Mouse (Mus musculus) R1 (cell line): ENCODE results near the gene Tpi1.

ENCODE experiments used
- DNase-seq: peaks from one replicate; pipeline ENCODE4 v3.0.0-alpha.2; 2018; ENCODE audit warnings: low read depth, low spot score

The Tpi1 gene

GRCm38 (mm10) chr6:124813933-124814332, at the start of gene Tpi1:
Gene Tpi1 (minus strand): TSS chr6:124814296.
- peak; percentile 89 for DNase-seq

- peak; percentile 33 for DNase-seq
Observed at GRCm38 (mm10) chr6:124863125-124863657, 49.1 kb upstream of the Tpi1 start.

GRCm38 (mm10) chr6:124862406-124863124, 48.5 kb upstream of the Tpi1 start:
- no peak for DNase-seq

- no peak for DNase-seq
Observed at GRCm38 (mm10) chr6:124861802-124862201, 47.7 kb upstream of the Tpi1 start.

- no peak for DNase-seq
Observed at GRCm38 (mm10) chr6:124861266-124861665, 47.2 kb upstream of the Tpi1 start.

GRCm38 (mm10) chr6:124860511-124860910, 46.4 kb upstream of the Tpi1 start:
- no peak for DNase-seq

- peak; percentile 75 for DNase-seq
Observed at GRCm38 (mm10) chr6:124859725-124860124, 45.6 kb upstream of the Tpi1 start.

- DNase-seq, result no peak
Observed at GRCm38 (mm10) chr6:124858561-124859318, 44.6 kb upstream of the Tpi1 start.

- no peak for DNase-seq
Observed at GRCm38 (mm10) chr6:124857840-124858530, 43.9 kb upstream of the Tpi1 start.

- peak; percentile 94 for DNase-seq
Observed at GRCm38 (mm10) chr6:124856916-124857839, 43.1 kb upstream of the Tpi1 start, which contains the start of gene P3h3. Gene P3h3 (minus strand): TSS chr6:124857752.

- DNase-seq, result no peak
Observed at GRCm38 (mm10) chr6:124856321-124856720, 42.2 kb upstream of the Tpi1 start.

- DNase-seq, result no peak
Observed at GRCm38 (mm10) chr6:124854647-124855046, 40.6 kb upstream of the Tpi1 start.

- DNase-seq, result peak; percentile 76
Observed at GRCm38 (mm10) chr6:124850535-124850934, 36.4 kb upstream of the Tpi1 start.

- peak; percentile 97 for DNase-seq
Observed at GRCm38 (mm10) chr6:124847305-124847704, 33.2 kb upstream of the Tpi1 start.

GRCm38 (mm10) chr6:124840241-124841167, 26.4 kb upstream of the Tpi1 start, which contains the start of gene Gnb3:
Gene Gnb3 (minus strand): TSS chr6:124840275.
- no peak for DNase-seq

GRCm38 (mm10) chr6:124839805-124840204, 25.7 kb upstream of the Tpi1 start:
- no peak for DNase-seq

- no peak for DNase-seq
Observed at GRCm38 (mm10) chr6:124836411-124836810, 22.3 kb upstream of the Tpi1 start.

- no peak for DNase-seq
Observed at GRCm38 (mm10) chr6:124835531-124835930, 21.4 kb upstream of the Tpi1 start.

GRCm38 (mm10) chr6:124834512-124835081, 20.5 kb upstream of the Tpi1 start:
- no peak for DNase-seq
